Mouse (Mus musculus): ENCODE data around the gene Ddx31.

DNA sequence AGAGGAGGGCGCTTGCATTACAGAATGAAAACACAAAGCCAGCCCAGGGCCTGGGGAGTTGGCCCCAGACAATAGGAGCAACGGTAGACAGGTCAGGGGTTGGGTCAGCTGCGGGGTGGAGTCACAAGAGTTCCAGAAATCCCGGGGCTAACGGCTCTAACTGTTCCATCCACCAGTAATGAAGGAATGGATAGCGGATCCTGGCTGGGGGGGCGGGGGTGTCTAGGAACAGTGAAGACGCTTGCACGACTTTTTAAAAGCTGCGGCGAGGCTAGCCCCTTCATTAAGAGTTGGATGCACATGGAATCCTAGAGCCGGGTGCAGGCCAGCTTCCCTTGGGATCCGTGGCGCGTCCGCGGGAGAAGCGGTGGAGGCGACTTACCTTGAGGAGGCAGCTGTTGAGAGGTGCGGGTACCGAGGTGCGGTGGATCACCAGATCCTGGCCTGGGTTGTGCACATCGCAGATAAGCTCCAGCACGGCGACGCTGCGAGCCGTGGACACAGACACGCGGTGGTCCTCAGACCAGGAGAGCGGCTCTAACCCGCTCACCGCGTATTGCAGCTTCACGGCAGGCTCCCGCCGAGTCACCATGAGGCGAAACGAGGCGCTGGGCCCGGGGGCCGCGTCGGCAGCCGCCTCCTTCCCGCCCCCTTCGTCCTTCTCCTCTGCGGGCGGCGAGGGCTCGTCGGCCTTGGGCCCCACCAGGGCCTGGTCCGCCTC lies 545 bp upstream of the Ddx31 start:
- TF ChIP-seq CTCF (IDR thresholded peaks at IDR 0.05; ENCODE audit: low read depth) (no peak), EP300 (IDR thresholded peaks at IDR 0.05; ENCODE audit: low read depth) (no peak)
